Mouse (Mus musculus): Measurements from ENCODE around the gene Slc22a6. TPM values are rescaled to one million over a fixed set of nuclear protein-coding genes. Genes with fewer than 3 reads are reported as not detected.

Slc22a6 gene
- total RNA-seq, 1 experiment = not detected

- Histone ChIP-seq H3K4me3 (ENCODE audit: insufficient read depth in 1 of 2, low read depth in 1 of 2, low read length in 2 of 2, poor library complexity in 1 of 2, severe bottlenecking in 1 of 2) (no peak overlapping the region), H3K4me1 (ENCODE audit: control insufficient read depth in 2 of 2, insufficient read depth in 2 of 2, low read length in 2 of 2, poor library complexity in 1 of 2) (peaks cover 0 to 5% of the 10 kb centered on the region in 2 experiments; a peak in 1 of 4 replicates), H3K9me3 (ENCODE audit: control insufficient read depth, insufficient read depth, low read depth, low read length) (no peaks in the 10 kb centered on the region), H3K9ac (ENCODE audit: insufficient read depth, low read depth, low read length, poor library complexity, severe bottlenecking) (no peak overlapping the region), H3K27ac (ENCODE audit: insufficient read depth, low read depth, low read length, poor library complexity, severe bottlenecking) (no peak overlapping the region), H3K36me3 (ENCODE audit: control insufficient read depth, insufficient read depth, low read length, poor library complexity, severe bottlenecking) (no peaks in the 10 kb centered on the region)
- no peak for DNase-seq (ENCODE audit: low read depth, low spot score)
- in situ Hi-C loops (cut with MboI; ENCODE audit: low sequenced_read_pairs in 2 of 2, unreplicated experiment in 2 of 2) = no loop called here
- TF ChIP-seq ZNF384 (IDR thresholded peaks at IDR 0.05; ENCODE audit: low read depth, low read length) = no peak
- no peak for TF ChIP-seq CHD2 (IDR thresholded peaks at IDR 0.05; ENCODE audit: low read depth, low read length)
- TF ChIP-seq MAFK (IDR thresholded peaks at IDR 0.05; ENCODE audit: insufficient read depth, low read depth, low read length) = no peak
- no peak for TF ChIP-seq HCFC1 (IDR thresholded peaks at IDR 0.05; ENCODE audit: borderline replicate concordance, insufficient read depth, low read length)
- no peak for TF ChIP-seq ZC3H11A (IDR thresholded peaks at IDR 0.05; ENCODE audit: borderline replicate concordance, low read depth, low read length)
Observed at GRCm38 (mm10) chr19:8665746-8666145, 47.9 kb downstream of the Slc22a6 start.

GRCm38 (mm10) chr19:8672859-8673258 is 55.0 kb downstream of the Slc22a6 start:
- TF ChIP-seq CHD2 (IDR thresholded peaks at IDR 0.05; ENCODE audit: low read depth, low read length) (no peak), ZC3H11A (IDR thresholded peaks at IDR 0.05; ENCODE audit: borderline replicate concordance, low read depth, low read length) (no peak)
- no peak overlapping the region for H3K27ac ChIP-seq (ENCODE audit: insufficient read depth, low read depth, low read length, poor library complexity, severe bottlenecking)
- no peak overlapping the region for H3K9ac ChIP-seq (ENCODE audit: insufficient read depth, low read depth, low read length, poor library complexity, severe bottlenecking)
- no peak overlapping the region for H3K4me3 ChIP-seq (ENCODE audit: insufficient read depth in 1 of 2, low read depth in 1 of 2, low read length in 2 of 2, poor library complexity in 1 of 2, severe bottlenecking in 1 of 2)
- H3K36me3 ChIP-seq (ENCODE audit: control insufficient read depth, insufficient read depth, low read length, poor library complexity, severe bottlenecking) = no peaks in the 10 kb centered on the region
- H3K4me1 ChIP-seq (ENCODE audit: control insufficient read depth in 2 of 2, insufficient read depth in 2 of 2, low read length in 2 of 2, poor library complexity in 1 of 2) = peaks cover 0 to under 1% of the 10 kb centered on the region in 2 experiments; a peak in 1 of 4 replicates
- no peak for DNase-seq (ENCODE audit: low read depth, low spot score)
- no peaks in the 10 kb centered on the region for H3K9me3 ChIP-seq (ENCODE audit: control insufficient read depth, insufficient read depth, low read depth, low read length)
- in situ Hi-C loops (cut with MboI; ENCODE audit: low sequenced_read_pairs in 2 of 2, unreplicated experiment in 2 of 2) = no loop called here

DNA sequence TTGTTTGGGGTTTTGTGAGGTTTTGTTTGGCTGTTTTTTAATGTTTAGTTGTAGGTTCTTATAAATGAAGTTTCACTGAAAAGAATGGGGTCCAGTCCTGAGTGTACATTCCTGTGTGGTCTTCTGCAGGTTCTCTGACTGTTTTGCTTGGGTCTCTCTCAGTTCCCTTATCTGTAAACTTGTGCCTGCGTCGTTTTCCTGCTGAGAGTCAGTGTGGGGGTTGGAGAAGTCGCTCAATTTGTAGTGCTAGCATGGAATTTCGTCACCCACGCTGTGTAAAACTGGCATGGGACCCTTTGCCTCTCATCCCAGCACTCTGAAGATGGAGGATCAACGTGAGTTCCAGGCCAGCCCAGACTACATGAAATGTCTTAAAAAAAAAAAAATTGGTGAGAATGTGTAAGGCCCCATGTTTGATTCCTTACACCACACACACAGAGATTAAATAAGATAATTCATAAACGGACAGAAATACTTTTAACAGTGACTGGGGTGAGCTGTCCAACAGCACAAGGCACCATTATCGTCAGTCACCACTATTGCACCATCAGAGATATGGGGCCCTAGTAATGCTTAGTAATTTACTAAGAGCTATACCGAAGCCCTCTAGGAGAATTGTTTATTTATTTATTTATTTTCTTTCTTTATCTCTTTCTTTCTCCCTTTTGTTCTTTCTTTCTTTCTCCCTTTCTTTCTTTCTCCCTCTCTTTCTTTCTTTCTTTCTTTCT is 55.7 kb downstream of the Slc22a6 start:
- in situ Hi-C loops (cut with MboI; ENCODE audit: low sequenced_read_pairs in 2 of 2, unreplicated experiment in 2 of 2) = no loop called here
- no peak overlapping the region for H3K27ac ChIP-seq (ENCODE audit: insufficient read depth, low read depth, low read length, poor library complexity, severe bottlenecking)
- TF ChIP-seq MAFK (IDR thresholded peaks at IDR 0.05; ENCODE audit: insufficient read depth, low read depth, low read length) = no peak
- no peak for TF ChIP-seq ZC3H11A (IDR thresholded peaks at IDR 0.05; ENCODE audit: borderline replicate concordance, low read depth, low read length)
- TF ChIP-seq HCFC1 (IDR thresholded peaks at IDR 0.05; ENCODE audit: borderline replicate concordance, insufficient read depth, low read length) = no peak
- TF ChIP-seq ZNF384 (IDR thresholded peaks at IDR 0.05; ENCODE audit: low read depth, low read length) = no peak
- no peak for TF ChIP-seq CHD2 (IDR thresholded peaks at IDR 0.05; ENCODE audit: low read depth, low read length)

More for the DNA sequence above, 55.7 kb downstream of the Slc22a6 start:
- Histone ChIP-seq H3K4me1 (ENCODE audit: control insufficient read depth in 2 of 2, insufficient read depth in 2 of 2, low read length in 2 of 2, poor library complexity in 1 of 2) (peaks cover 0 to 3% of the 10 kb centered on the region in 2 experiments; a peak in 1 of 4 replicates), H3K4me3 (ENCODE audit: insufficient read depth in 1 of 2, low read depth in 1 of 2, low read length in 2 of 2, poor library complexity in 1 of 2, severe bottlenecking in 1 of 2) (no peak overlapping the region), H3K9ac (ENCODE audit: insufficient read depth, low read depth, low read length, poor library complexity, severe bottlenecking) (no peak overlapping the region), H3K9me3 (ENCODE audit: control insufficient read depth, insufficient read depth, low read depth, low read length) (no peaks in the 10 kb centered on the region), H3K36me3 (ENCODE audit: control insufficient read depth, insufficient read depth, low read length, poor library complexity, severe bottlenecking) (no peaks in the 10 kb centered on the region)
- DNase-seq (ENCODE audit: low read depth, low spot score) = no peak

Other genes starting within 250 kb of the Slc22a6 start
- gene Slc22a30, start 212.9 kb upstream of the Slc22a6 start, total RNA-seq (2012; rRNA removed) = not detected in 2 replicates
- not detected in 2 replicates for gene Slc22a8, start 26.8 kb upstream of the Slc22a6 start, total RNA-seq (2012; rRNA removed)
- 0.04 and 0.11 TPM in 2 replicates for gene Chrm1, start 45.8 kb downstream of the Slc22a6 start, total RNA-seq (2012; rRNA removed)
- 354 and 566 TPM in 2 replicates for gene Slc3a2, start 105.3 kb downstream of the Slc22a6 start, total RNA-seq (2012; rRNA removed)
- 173 and 180 TPM in 2 replicates for gene Wdr74, start 117.8 kb downstream of the Slc22a6 start, total RNA-seq (2012; rRNA removed)
- gene 1700092M07Rik, start 122.7 kb downstream of the Slc22a6 start, total RNA-seq (2012; rRNA removed) = 8.5 and 8.9 TPM in 2 replicates
- 66.3 and 73.2 TPM in 2 replicates for gene Stx5a, start 123.4 kb downstream of the Slc22a6 start, total RNA-seq (2012; rRNA removed)
- gene Nxf1, start 139.0 kb downstream of the Slc22a6 start, total RNA-seq (2012; rRNA removed) = 99.5 and 101 TPM in 2 replicates
- 77.3 and 125 TPM in 2 replicates for gene Tmem223, start 153.0 kb downstream of the Slc22a6 start, total RNA-seq (2012; rRNA removed)
- gene Tmem179b, start 156.4 kb downstream of the Slc22a6 start, total RNA-seq (2012; rRNA removed) = 45.9 and 51.2 TPM in 2 replicates
- 28.6 and 29.4 TPM in 2 replicates for gene Taf6l, start 168.4 kb downstream of the Slc22a6 start, total RNA-seq (2012; rRNA removed)
- gene Polr2g, start 180.5 kb downstream of the Slc22a6 start, total RNA-seq (2012; rRNA removed) = 113 and 144 TPM in 2 replicates
- gene Zbtb3, start 184.5 kb downstream of the Slc22a6 start, total RNA-seq (2012; rRNA removed) = 3.4 TPM in 2 replicates
- gene Ttc9c, start 201.3 kb downstream of the Slc22a6 start, total RNA-seq (2012; rRNA removed) = 42.6 and 47.5 TPM in 2 replicates
- gene Hnrnpul2, start 202.0 kb downstream of the Slc22a6 start, total RNA-seq (2012; rRNA removed) = 37.5 and 48.5 TPM in 2 replicates
- gene AC129217.1, start 211.7 kb downstream of the Slc22a6 start, total RNA-seq (2012; rRNA removed) = 1.4 and 2.7 TPM in 2 replicates
- 62.6 and 79.6 TPM in 2 replicates for gene Bscl2, start 219.4 kb downstream of the Slc22a6 start, total RNA-seq (2012; rRNA removed)
- 4.5 TPM in 2 replicates for gene Gng3, start 221.2 kb downstream of the Slc22a6 start, total RNA-seq (2012; rRNA removed)
- gene Lrrn4cl, start 232.7 kb downstream of the Slc22a6 start, total RNA-seq (2012; rRNA removed) = 1.3 and 2.4 TPM in 2 replicates